Mouse (Mus musculus): Measurements from ENCODE around the gene Lbx1. TPM values are rescaled to one million over a fixed set of nuclear protein-coding genes. Genes with fewer than 3 reads are reported as not detected.

Lbx1 gene
- polyA plus RNA-seq, 1 experiment from 2014 or later: 0.08 TPM

DNA sequence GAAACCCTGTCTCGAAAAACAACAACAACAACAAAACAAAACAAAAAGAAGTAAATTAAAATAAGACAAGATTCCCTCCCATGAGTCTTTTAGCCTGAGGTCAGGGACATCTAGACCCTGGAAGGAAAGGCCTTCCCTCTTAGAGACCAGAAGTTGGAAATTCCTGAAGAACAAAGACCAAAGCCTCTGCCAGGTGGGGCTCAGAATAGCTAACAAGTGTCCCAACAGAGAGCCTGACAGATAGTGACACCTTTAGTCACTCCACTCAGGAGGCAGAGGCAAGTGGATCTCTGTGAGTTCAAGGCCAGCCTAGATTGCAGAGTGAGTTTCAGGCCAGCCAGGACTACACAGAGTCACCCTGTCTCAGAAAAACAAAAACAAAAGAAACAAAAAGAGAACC lies 26.4 kb downstream of the Lbx1 start:
- peaks cover 3% of the 10 kb centered on the region; the same call in 1 of the 2 replicates for H3K4me1 ChIP-seq (ENCODE audit: control insufficient read depth, insufficient read depth, low read length)
- no peak overlapping the region for H3K27ac ChIP-seq (ENCODE audit: low read length)
- no peak overlapping the region for H3K9ac ChIP-seq (ENCODE audit: low read depth, low read length)
- no peak overlapping the region for H3K4me2 ChIP-seq (ENCODE audit: low read length)
- peaks cover 11% of the 10 kb centered on the region for H3K27me3 ChIP-seq (ENCODE audit: control insufficient read depth, insufficient read depth, low read depth, low read length)
- no peak for ATAC-seq
- WGBS: 90% methylated on average over 1 of the region's 1 CpGs
- no peaks in the 10 kb centered on the region for H3K9me3 ChIP-seq (replicated peaks; ENCODE audit: control insufficient read depth, low read length, poor library complexity, severe bottlenecking)
- H3K4me3 ChIP-seq (ENCODE audit: low read depth, low read length): no peak overlapping the region
- no peaks in the 10 kb centered on the region for H3K36me3 ChIP-seq (ENCODE audit: control insufficient read depth, insufficient read depth, low read length)

- Histone ChIP-seq H3K36me3 (ENCODE audit: control insufficient read depth, insufficient read depth, low read length) (no peaks in the 10 kb centered on the region), H3K9me3 (replicated peaks; ENCODE audit: control insufficient read depth, low read length, poor library complexity, severe bottlenecking) (no peaks in the 10 kb centered on the region), H3K4me1 (ENCODE audit: control insufficient read depth, insufficient read depth, low read length) (peaks cover 3% of the 10 kb centered on the region; the same call in 1 of the 2 replicates), H3K9ac (ENCODE audit: low read depth, low read length) (no peak overlapping the region), H3K27me3 (ENCODE audit: control insufficient read depth, insufficient read depth, low read depth, low read length) (peaks cover 11% of the 10 kb centered on the region), H3K4me3 (ENCODE audit: low read depth, low read length) (no peak overlapping the region), H3K4me2 (ENCODE audit: low read length) (peak overlapping the region; percentile 9; the same call in 1 of the 2 replicates), H3K27ac (ENCODE audit: low read length) (no peak overlapping the region)
- 24% methylated on average over 22 of the region's 22 CpGs for WGBS
- ATAC-seq: no peak
Observed at GRCm38 (mm10) chr19:45208438-45209060, 27.1 kb downstream of the Lbx1 start.

DNA sequence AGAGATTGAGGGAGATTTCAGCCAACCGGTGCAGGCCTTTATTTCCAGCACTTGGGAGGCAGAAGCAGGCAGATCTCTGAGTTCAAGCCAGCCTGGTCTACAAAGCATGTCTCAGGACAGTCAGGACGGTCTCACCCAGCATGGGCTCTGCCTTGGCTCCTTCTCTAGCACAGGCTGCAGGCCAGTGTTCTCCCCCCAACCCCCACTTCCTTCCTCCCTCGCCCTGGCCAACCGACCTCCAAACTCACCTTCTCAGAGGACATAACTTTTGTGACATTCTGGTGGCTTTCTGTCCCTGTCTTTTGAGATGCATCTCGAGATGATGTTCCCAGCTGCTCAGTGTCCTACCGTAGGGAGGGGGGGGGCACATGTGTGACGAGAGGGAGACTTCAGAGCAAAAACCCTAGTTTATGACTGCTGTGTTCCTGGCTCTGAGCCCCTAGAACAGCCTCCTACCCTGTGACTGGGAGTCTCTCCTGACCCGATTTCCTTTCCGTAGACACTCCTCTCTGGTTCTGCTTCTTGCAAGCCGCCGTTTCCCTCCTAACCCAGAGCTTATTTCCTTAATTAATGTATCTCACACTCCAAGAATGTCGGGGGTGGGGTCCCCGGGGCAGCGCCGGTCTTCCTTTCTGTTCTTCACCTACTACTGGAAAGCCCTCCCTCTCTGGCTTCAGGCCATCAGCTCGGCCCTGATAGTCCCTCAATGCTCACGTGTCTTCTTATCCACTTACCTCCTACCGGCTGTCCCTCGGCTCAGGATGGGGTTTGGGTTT lies 27.8 kb downstream of the Lbx1 start:
- H3K9me3 ChIP-seq (replicated peaks; ENCODE audit: control insufficient read depth, low read length, poor library complexity, severe bottlenecking): no peaks in the 10 kb centered on the region

DNA sequence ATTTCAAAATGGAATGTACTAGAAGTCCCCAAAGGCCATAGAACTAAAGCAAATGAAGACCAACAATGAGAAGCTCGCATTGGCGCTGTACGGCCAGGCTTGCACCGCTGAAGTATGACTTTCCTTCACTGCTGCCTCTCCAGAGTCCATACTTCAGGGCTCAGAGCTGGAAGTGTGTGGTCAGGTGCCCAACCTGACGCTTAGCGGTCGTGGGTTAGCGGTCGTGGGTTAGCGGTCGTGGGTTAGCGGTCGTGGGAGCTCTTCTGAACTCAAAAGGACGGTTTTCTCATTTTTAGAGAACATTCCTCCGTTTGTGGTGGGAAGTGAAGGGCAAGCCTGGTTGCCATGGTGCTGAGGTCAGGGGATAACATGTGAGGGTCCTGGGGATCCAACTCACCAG lies 28.5 kb downstream of the Lbx1 start:
- Histone ChIP-seq H3K4me1 (ENCODE audit: control insufficient read depth, insufficient read depth, low read length) (peaks cover 3% of the 10 kb centered on the region; the same call in 1 of the 2 replicates), H3K27me3 (ENCODE audit: control insufficient read depth, insufficient read depth, low read depth, low read length) (peaks cover 11% of the 10 kb centered on the region), H3K36me3 (ENCODE audit: control insufficient read depth, insufficient read depth, low read length) (no peaks in the 10 kb centered on the region), H3K9me3 (replicated peaks; ENCODE audit: control insufficient read depth, low read length, poor library complexity, severe bottlenecking) (no peaks in the 10 kb centered on the region), H3K9ac (ENCODE audit: low read depth, low read length) (no peak overlapping the region), H3K4me3 (ENCODE audit: low read depth, low read length) (no peak overlapping the region), H3K27ac (ENCODE audit: low read length) (no peak overlapping the region), H3K4me2 (ENCODE audit: low read length) (no peak overlapping the region)
- ATAC-seq: no peak
- WGBS: 94% methylated on average over 15 of the region's 15 CpGs

More for the DNA sequence above, 27.8 kb downstream of the Lbx1 start:
- WGBS: 42% methylated on average over 19 of the region's 19 CpGs
- H3K4me2 ChIP-seq (ENCODE audit: low read length): peak overlapping the region; percentile 9; the same call in 1 of the 2 replicates
- peaks cover 11% of the 10 kb centered on the region for H3K27me3 ChIP-seq (ENCODE audit: control insufficient read depth, insufficient read depth, low read depth, low read length)
- H3K4me3 ChIP-seq (ENCODE audit: low read depth, low read length): no peak overlapping the region
- no peak overlapping the region for H3K9ac ChIP-seq (ENCODE audit: low read depth, low read length)
- no peak overlapping the region for H3K27ac ChIP-seq (ENCODE audit: low read length)
- peaks cover 3% of the 10 kb centered on the region; the same call in 1 of the 2 replicates for H3K4me1 ChIP-seq (ENCODE audit: control insufficient read depth, insufficient read depth, low read length)
- no peaks in the 10 kb centered on the region for H3K36me3 ChIP-seq (ENCODE audit: control insufficient read depth, insufficient read depth, low read length)
- no peak for ATAC-seq

DNA sequence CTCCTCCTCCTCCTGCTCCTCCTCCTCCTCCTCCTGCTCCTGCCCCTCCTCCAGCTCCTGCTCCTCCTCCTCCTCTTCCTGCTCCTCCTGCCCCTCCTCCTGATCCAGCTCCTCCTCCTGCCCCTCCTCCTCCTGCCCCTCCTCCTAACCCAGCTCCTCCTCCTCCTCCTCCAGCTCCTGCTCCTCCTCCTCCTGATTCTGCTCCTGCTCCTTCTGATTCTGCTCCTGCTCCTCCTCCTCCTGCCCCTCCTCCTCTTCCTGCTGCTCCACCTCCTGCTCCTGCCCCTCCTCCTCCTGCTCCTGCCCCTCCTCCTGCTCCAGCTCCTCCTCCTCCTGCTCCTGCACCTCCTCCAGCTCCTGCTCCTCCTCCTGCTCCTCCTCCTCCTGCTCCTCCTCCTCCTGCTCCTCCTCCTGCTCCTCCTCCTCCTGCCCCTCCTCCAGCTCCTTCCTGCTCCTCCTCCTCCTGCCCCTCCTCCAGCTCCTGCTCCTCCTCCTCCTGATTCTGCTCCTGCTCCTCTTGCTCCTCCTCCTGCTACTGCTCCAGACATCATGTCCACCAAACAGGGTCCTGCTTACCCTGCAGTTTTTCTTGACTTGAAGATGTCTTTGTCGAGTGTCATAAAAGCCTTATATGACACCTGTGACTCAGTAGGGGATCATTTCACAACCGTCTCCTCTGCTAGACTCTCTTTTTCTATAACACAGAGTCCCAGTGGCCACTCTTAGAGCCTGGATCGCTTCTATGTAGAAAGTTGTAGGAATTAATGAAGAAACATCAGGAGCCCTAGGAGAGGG lies 30.1 kb downstream of the Lbx1 start:
- Histone ChIP-seq H3K9ac (ENCODE audit: low read depth, low read length) (no peak overlapping the region), H3K36me3 (ENCODE audit: control insufficient read depth, insufficient read depth, low read length) (no peaks in the 10 kb centered on the region), H3K4me3 (ENCODE audit: low read depth, low read length) (no peak overlapping the region), H3K27me3 (ENCODE audit: control insufficient read depth, insufficient read depth, low read depth, low read length) (peaks cover 11% of the 10 kb centered on the region), H3K9me3 (replicated peaks; ENCODE audit: control insufficient read depth, low read length, poor library complexity, severe bottlenecking) (no peaks in the 10 kb centered on the region), H3K4me1 (ENCODE audit: control insufficient read depth, insufficient read depth, low read length) (peaks cover 3% of the 10 kb centered on the region; the same call in 1 of the 2 replicates), H3K27ac (ENCODE audit: low read length) (no peak overlapping the region), H3K4me2 (ENCODE audit: low read length) (no peak overlapping the region)
- 74% methylated on average over 3 of the region's 3 CpGs for WGBS
- no peak for ATAC-seq

DNA sequence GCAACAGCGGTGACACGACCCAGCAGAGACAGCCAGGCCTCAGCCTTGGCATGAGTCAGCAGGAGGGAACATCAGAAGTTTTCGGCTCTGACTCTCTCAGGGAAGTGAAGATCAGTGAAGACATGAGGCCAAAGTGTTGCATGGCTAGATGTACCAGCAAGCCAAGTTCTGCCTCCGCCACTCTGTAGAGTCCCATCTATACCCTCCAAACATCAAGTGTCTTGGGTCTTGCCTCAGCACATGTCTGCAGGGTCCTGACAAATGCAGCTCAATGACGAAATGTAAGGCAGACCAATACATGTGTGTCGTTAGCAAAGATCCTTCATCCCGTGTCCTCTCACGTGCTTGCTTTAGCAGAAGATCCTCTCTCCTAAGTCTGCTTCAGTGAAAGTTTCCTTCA lies 38.6 kb downstream of the Lbx1 start:
- no peak for ATAC-seq
- no peak overlapping the region for H3K27ac ChIP-seq (ENCODE audit: low read length)
- H3K36me3 ChIP-seq (ENCODE audit: control insufficient read depth, insufficient read depth, low read length): no peaks in the 10 kb centered on the region
- no peak overlapping the region for H3K4me2 ChIP-seq (ENCODE audit: low read length)
- no peaks in the 10 kb centered on the region for H3K27me3 ChIP-seq (ENCODE audit: control insufficient read depth, insufficient read depth, low read depth, low read length)
- WGBS: 93% methylated on average over 8 of the region's 8 CpGs
- H3K4me3 ChIP-seq (ENCODE audit: low read depth, low read length): no peak overlapping the region
- H3K9me3 ChIP-seq (replicated peaks; ENCODE audit: control insufficient read depth, low read length, poor library complexity, severe bottlenecking): no peaks in the 10 kb centered on the region; the same call in 1 of the 2 replicates
- no peaks in the 10 kb centered on the region for H3K4me1 ChIP-seq (ENCODE audit: control insufficient read depth, insufficient read depth, low read length)
- H3K9ac ChIP-seq (ENCODE audit: low read depth, low read length): no peak overlapping the region

GRCm38 (mm10) chr19:45194651-45195050 lies 41.0 kb downstream of the Lbx1 start:
- H3K27ac ChIP-seq (ENCODE audit: low read length): no peak overlapping the region
- no peak overlapping the region for H3K4me3 ChIP-seq (ENCODE audit: low read depth, low read length)
- H3K27me3 ChIP-seq (ENCODE audit: control insufficient read depth, insufficient read depth, low read depth, low read length): no peaks in the 10 kb centered on the region
- WGBS: 59% methylated on average over 4 of the region's 4 CpGs
- no peaks in the 10 kb centered on the region for H3K36me3 ChIP-seq (ENCODE audit: control insufficient read depth, insufficient read depth, low read length)
- H3K4me1 ChIP-seq (ENCODE audit: control insufficient read depth, insufficient read depth, low read length): no peaks in the 10 kb centered on the region
- H3K9ac ChIP-seq (ENCODE audit: low read depth, low read length): no peak overlapping the region
- H3K4me2 ChIP-seq (ENCODE audit: low read length): no peak overlapping the region
- ATAC-seq: no peak
- H3K9me3 ChIP-seq (replicated peaks; ENCODE audit: control insufficient read depth, low read length, poor library complexity, severe bottlenecking): no peaks in the 10 kb centered on the region; the same call in 1 of the 2 replicates
